Mouse (Mus musculus) liver, embryonic 14.5 days (tissue): ENCODE results near the gene Pik3r2. TPM values are rescaled to one million over a fixed set of nuclear protein-coding genes. Genes with fewer than 3 reads are reported as not detected.

Source experiments
- ATAC-seq: fragments of 200-750 bp; cut with Nextera tagmentation; 2 replicates; pipeline ENCODE4 v1.8.0; 2017; ENCODE audit warnings: moderate number of reproducible peaks, mild to moderate bottlenecking, moderate library complexity; ENCODE audit not compliant: insufficient read depth
- DNase-seq, 3 experiments: peaks; one replicate each; pipeline ENCODE4 v3.0.0-alpha.2; 2012 to 2013; ENCODE audit warnings: low read depth in 3 of 3, low spot score in 3 of 3
- H3K27ac ChIP-seq: fragments of 300-500 bp; sonication (generic); 2 replicates; pipeline ENCODE4 v1.5.1; 2014; ENCODE audit warnings: moderate library complexity, mild to moderate bottlenecking, control low read depth, inconsistent platforms
- H3K27me3 ChIP-seq: fragments of 300-500 bp; sonication (generic); 2 replicates; pipeline ENCODE4 v1.6.1; 2014; ENCODE audit warnings: mild to moderate bottlenecking, low read length, moderate library complexity; ENCODE audit not compliant: control insufficient read depth, insufficient read depth
- H3K36me3 ChIP-seq: fragments of 300-500 bp; sonication (generic); replicated peaks from 2 replicates; pipeline ENCODE4 v1.6.1; 2014; ENCODE audit warnings: low read depth; ENCODE audit not compliant: control insufficient read depth, insufficient read depth
- H3K4me1 ChIP-seq, 2 experiments: fragments of 200-500 bp in 1 of 2; fragments of 300-500 bp in 1 of 2; sonication (generic) in 1 of 2; replicated peaks; 2 replicates each; pipeline ENCODE4 v1.6.1; 2012 to 2014; ENCODE audit warnings: antibody characterized with exemption in 1 of 2, inconsistent platforms in 1 of 2, low read length in 1 of 2; ENCODE audit not compliant: control insufficient read depth in 2 of 2, insufficient read depth in 2 of 2
- H3K4me2 ChIP-seq: fragments of 300-500 bp; sonication (generic); 2 replicates; pipeline ENCODE4 v1.6.1; 2014; ENCODE audit warnings: low read depth, mild to moderate bottlenecking, control low read depth, moderate library complexity
- H3K4me3 ChIP-seq, 2 experiments: fragments of 200-500 bp in 1 of 2; fragments of 300-500 bp in 1 of 2; sonication (generic) in 1 of 2; 2 replicates each; pipeline ENCODE4 v1.5.1; 2012 to 2014; ENCODE audit warnings: low read depth in 2 of 2, low read length in 2 of 2, mild to moderate bottlenecking in 2 of 2, control low read depth in 1 of 2, inconsistent platforms in 1 of 2, moderate library complexity in 1 of 2; ENCODE audit not compliant: insufficient read depth in 1 of 2
- H3K9ac ChIP-seq: fragments of 300-500 bp; sonication (generic); replicated peaks from 2 replicates; pipeline ENCODE4 v1.6.1; 2014; ENCODE audit warnings: mild to moderate bottlenecking, control low read depth, moderate library complexity
- H3K9me3 ChIP-seq: fragments of 300-500 bp; sonication (generic); 2 replicates; pipeline ENCODE4 v1.6.1; 2016; ENCODE audit warnings: low read length, mixed read lengths; ENCODE audit not compliant: control insufficient read depth
- CTCF ChIP-seq: IDR thresholded peaks from 2 replicates; pipeline ENCODE4 v1.5.1; 2016; ENCODE audit warnings: antibody characterized with exemption, low read depth, control low read depth
- EP300 ChIP-seq: IDR thresholded peaks from 2 replicates; pipeline ENCODE4 v1.6.1; 2016; ENCODE audit warnings: antibody characterized with exemption, low read depth
- WGBS: fragments of 180-500 bp; shearing (Covaris S2); extraction: QIAGEN DNeasy Blood & Tissue Kit; methylation state at CpG from one replicate; pipeline ENCODE4 v1.1.7; 2014; ENCODE audit not compliant: insufficient replicate concordance; 5-methylcytosine and 5-hydroxymethylcytosine counted together
- polyA plus RNA-seq, 2 experiments: library from polyadenylated mRNA; depleted of rRNA in 1 of 2; stranded (reverse) in 1 of 2; unstranded in 1 of 2; fragments of >200 nt; fragmentation: Nextera tagmentation in 1 of 2; extraction: Ambion mirVana in 1 of 2; gene quantifications; 2 replicates each; pipeline versions ENCODE4 v1.2.1 to v1.2.3; 2012 to 2014

Gene Pik3r2
- polyA plus RNA-seq, 2 experiments = 8.2 to 17.5 TPM

DNA sequence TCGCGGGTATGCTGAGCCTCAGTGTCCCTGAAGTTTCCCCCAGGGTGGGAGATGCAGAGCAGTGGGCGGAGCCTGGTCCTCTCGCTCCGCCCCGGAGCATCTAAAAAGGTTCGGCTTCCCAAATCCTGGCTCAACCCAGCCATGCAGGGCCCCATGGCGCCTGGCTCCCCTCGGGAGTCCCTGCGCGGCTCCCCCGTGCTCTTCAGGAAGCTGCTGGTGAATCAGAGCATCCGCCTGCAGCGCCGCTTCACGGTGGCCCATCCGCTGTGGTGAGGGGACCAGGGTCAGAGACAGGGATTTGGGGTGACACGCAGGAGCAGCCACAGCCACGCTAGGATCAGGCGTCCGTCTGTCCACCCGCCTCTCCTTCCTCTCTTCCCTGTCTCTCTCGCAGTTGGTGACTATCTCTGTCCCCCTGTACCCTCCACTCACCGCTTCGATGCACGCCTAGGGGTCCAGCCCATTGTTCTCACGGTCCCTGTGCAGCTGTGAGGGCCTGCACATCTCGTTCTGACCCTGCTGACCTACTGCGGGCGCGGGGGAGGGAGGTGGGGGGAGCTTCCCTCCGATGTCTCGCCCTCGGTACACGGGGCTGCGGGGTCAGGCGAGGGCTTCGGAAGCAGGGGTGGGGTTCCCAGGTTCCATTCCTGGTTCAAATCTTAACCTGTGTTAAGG lies 33.4 kb downstream of the Pik3r2 start:
- peaks cover 56% of the 10 kb centered on the region for H3K27me3 ChIP-seq
- H3K9ac ChIP-seq = no peak overlapping the region
- no peak overlapping the region for H3K27ac ChIP-seq
- no peak for TF ChIP-seq CTCF
- TF ChIP-seq EP300 = no peak
- peaks cover 0 to 1% of the 10 kb centered on the region in 2 experiments; a peak in 1 of 4 replicates for H3K4me1 ChIP-seq
- ATAC-seq = no peak
- DNase-seq = no peak
- H3K9me3 ChIP-seq = no peaks in the 10 kb centered on the region
- no peaks in the 10 kb centered on the region for H3K36me3 ChIP-seq
- WGBS = 3% methylated on average over 38 of the region's 38 CpGs
- H3K4me3 ChIP-seq = no peak overlapping the region
- H3K4me2 ChIP-seq = no peak overlapping the region; the same call in 1 of the 2 replicates

- Histone ChIP-seq H3K36me3 (no peaks in the 10 kb centered on the region), H3K9me3 (no peaks in the 10 kb centered on the region), H3K27ac (no peak overlapping the region), H3K27me3 (peaks cover 52% of the 10 kb centered on the region), H3K9ac (no peak overlapping the region), H3K4me3 (no peak overlapping the region), H3K4me1 (peaks cover 0 to 2% of the 10 kb centered on the region in 2 experiments; a peak in 1 of 4 replicates), H3K4me2 (no peak overlapping the region)
- DNase-seq = no peak
- 51% methylated on average over 11 of the region's 11 CpGs for WGBS
- no peak for ATAC-seq
- TF ChIP-seq EP300 = no peak
Observed at GRCm38 (mm10) chr8:70742176-70742575, 34.3 kb downstream of the Pik3r2 start.

GRCm38 (mm10) chr8:70741661-70742060 lies 34.9 kb downstream of the Pik3r2 start:
- ATAC-seq = no peak
- Histone ChIP-seq H3K36me3 (no peaks in the 10 kb centered on the region), H3K27ac (no peak overlapping the region), H3K4me3 (no peak overlapping the region), H3K9ac (no peak overlapping the region), H3K27me3 (peaks cover 48% of the 10 kb centered on the region), H3K4me2 (no peak overlapping the region), H3K9me3 (no peaks in the 10 kb centered on the region), H3K4me1 (peaks cover 0 to 2% of the 10 kb centered on the region in 2 experiments; a peak in 1 of 4 replicates)
- DNase-seq = no peak
- TF ChIP-seq CTCF = no peak
- TF ChIP-seq EP300 = no peak
- WGBS = 45% methylated on average over 5 of the region's 5 CpGs

DNA sequence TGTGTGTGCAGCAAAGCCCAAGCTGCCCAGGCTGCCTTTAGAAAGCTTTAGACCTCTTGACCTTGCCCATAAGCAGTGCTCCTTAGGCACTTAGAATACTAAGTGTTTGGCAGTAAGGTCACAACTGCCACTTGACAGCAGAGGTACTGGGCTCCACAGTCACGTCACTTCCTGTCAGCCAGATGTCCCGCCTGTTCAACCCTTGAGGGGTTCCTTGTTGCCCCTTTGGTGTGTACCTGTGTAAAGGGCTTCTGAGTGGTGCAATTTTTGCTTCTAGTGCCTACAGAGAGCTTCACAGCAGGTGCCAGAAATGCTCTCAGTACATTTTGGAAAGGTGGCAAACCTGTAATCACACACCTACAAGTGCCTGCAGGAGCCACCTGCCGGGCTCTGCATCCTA lies 38.3 kb downstream of the Pik3r2 start:
- Histone ChIP-seq H3K27me3 (peaks cover 17% of the 10 kb centered on the region), H3K4me1 (0 out of 4 replicates have a peak, but pooled peaks cover 0 to 2% of the 10 kb centered on the region in 2 experiments), H3K9me3 (no peaks in the 10 kb centered on the region), H3K4me3 (no peak overlapping the region), H3K27ac (no peak overlapping the region), H3K4me2 (no peak overlapping the region), H3K9ac (no peak overlapping the region), H3K36me3 (no peaks in the 10 kb centered on the region)
- no peak for DNase-seq
- TF ChIP-seq CTCF (no peak), EP300 (no peak)
- 35% methylated on average over 3 of the region's 3 CpGs for WGBS
- no peak for ATAC-seq

DNA sequence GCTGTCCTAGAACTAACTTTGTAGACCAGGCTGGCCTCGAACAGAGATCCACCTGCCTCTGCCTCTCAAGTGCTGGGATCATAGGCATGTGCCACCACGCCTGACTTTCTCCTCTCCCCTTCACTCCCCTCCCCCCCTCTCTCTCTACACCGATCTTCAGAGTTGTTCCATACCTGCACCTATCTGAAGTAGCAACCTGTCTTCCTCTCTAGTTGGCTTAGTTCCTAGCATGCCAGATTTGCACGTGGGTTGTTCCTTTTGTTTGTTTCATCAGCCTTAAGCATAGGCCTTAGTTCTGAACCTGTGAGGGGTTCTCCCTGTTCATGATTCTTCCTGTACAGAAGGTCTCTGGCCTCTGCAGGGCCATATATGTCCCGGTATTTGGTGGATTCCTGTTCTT lies 38.8 kb downstream of the Pik3r2 start:
- Histone ChIP-seq H3K4me2 (no peak overlapping the region), H3K4me1 (0 out of 4 replicates have a peak, but pooled peaks cover 0 to 2% of the 10 kb centered on the region in 2 experiments), H3K4me3 (no peak overlapping the region), H3K9me3 (no peaks in the 10 kb centered on the region), H3K27me3 (peaks cover 12% of the 10 kb centered on the region), H3K36me3 (no peaks in the 10 kb centered on the region), H3K9ac (no peak overlapping the region), H3K27ac (no peak overlapping the region)
- DNase-seq = no peak
- ATAC-seq = no peak
- no peak for TF ChIP-seq EP300
- TF ChIP-seq CTCF = no peak
- 46% methylated on average over 5 of the region's 5 CpGs for WGBS
